Mouse (Mus musculus): Measurements from ENCODE around the gene Cep170.

DNA sequence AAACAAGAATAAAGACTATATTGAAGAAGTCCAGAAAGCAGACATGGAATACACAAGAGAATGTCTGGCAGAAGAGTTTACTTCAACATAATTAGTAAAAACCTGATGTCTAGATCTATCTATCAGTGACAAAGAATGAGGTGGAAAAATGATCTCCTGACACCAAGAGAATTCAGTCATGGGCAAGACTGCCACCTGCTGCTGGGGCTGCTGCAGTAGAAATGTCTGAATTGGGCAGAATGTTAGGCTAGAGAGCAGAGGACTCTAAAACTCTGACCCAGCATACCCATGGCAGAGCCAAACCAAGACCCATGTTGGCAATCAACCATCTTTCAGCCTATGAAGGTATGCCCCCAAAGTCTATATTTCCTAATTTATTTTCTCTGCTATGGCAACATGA lies 114.1 kb downstream of the Cep170 start:
- peak; percentile 22; the same call in 1 of the 2 replicates for TF ChIP-seq CTCF (IDR thresholded peaks at IDR 0.05; ENCODE audit: control insufficient read depth, insufficient read depth, insufficient replicate concordance, low read depth, low read length)
- TF ChIP-seq POLR2A (IDR thresholded peaks at IDR 0.05; ENCODE audit: control insufficient read depth, low read depth, low read length): no peak

Data from testis, adult 2 months (tissue).